Mouse (Mus musculus) CD4-positive helper T cell, adult 2 months (primary cell): Measurements from ENCODE around the gene AC170998.1.
"Not testable (repeated sequence)": the region's sequence is repeated elsewhere in the genome, so short reads cannot be mapped to it uniquely, and the experiment has no call there.

Experiments
- DNase-seq: peaks from one replicate; pipeline ENCODE4 v3.0.0-alpha.2; 2012; ENCODE audit warnings: low read depth, missing footprints, low spot score

Gene AC170998.1

GRCm38 (mm10) chr17:28757470-28757869 lies 31.6 kb downstream of the AC170998.1 start:
- no peak for DNase-seq

GRCm38 (mm10) chr17:28760736-28761312 lies 34.9 kb downstream of the AC170998.1 start:
- DNase-seq, result no peak

- peak; percentile 66 for DNase-seq
Observed at GRCm38 (mm10) chr17:28761871-28762270, 36.0 kb downstream of the AC170998.1 start.

- no peak for DNase-seq
Observed at GRCm38 (mm10) chr17:28766203-28766602, 40.3 kb downstream of the AC170998.1 start.

GRCm38 (mm10) chr17:28766781-28767515 lies 41.1 kb downstream of the AC170998.1 start:
- no peak for DNase-seq

- DNase-seq, result peak; percentile 37
Observed at GRCm38 (mm10) chr17:28769121-28769874, 43.4 kb downstream of the AC170998.1 start, which contains the start of gene Mapk13. Gene Mapk13 (plus strand): TSS chr17:28769297.

GRCm38 (mm10) chr17:28769875-28770421 lies 44.1 kb downstream of the AC170998.1 start:
- no peak for DNase-seq

- no peak for DNase-seq
Observed at GRCm38 (mm10) chr17:28771289-28771688, 45.4 kb downstream of the AC170998.1 start.

GRCm38 (mm10) chr17:28774303-28774702 lies 48.4 kb downstream of the AC170998.1 start:
- DNase-seq, result not testable (repeated sequence)

- DNase-seq, result no peak
Observed at GRCm38 (mm10) chr17:28775161-28775560, 49.3 kb downstream of the AC170998.1 start.
